Mouse (Mus musculus) liver, embryonic 14.5 days (tissue): ENCODE data around the gene Adipor2. TPM values are rescaled to one million over a fixed set of nuclear protein-coding genes. Genes with fewer than 3 reads are reported as not detected.
A peak's percentile ranks its signal among the peaks of the same experiment; 100 is the strongest.
"Not testable (repeated sequence)": the region's sequence is repeated elsewhere in the genome, so short reads cannot be mapped to it uniquely, and the experiment has no call there.

ENCODE experiments used
- ATAC-seq: fragments of 200-750 bp; cut with Nextera tagmentation; 2 replicates; pipeline ENCODE4 v1.8.0; 2017; ENCODE audit warnings: moderate number of reproducible peaks, mild to moderate bottlenecking, moderate library complexity; ENCODE audit not compliant: insufficient read depth
- DNase-seq, 3 experiments: peaks; one replicate each; pipeline ENCODE4 v3.0.0-alpha.2; 2012 to 2013; ENCODE audit warnings: low read depth in 3 of 3, low spot score in 3 of 3
- H3K27ac ChIP-seq: fragments of 300-500 bp; sonication (generic); 2 replicates; pipeline ENCODE4 v1.5.1; 2014; ENCODE audit warnings: moderate library complexity, mild to moderate bottlenecking, control low read depth, inconsistent platforms
- H3K27me3 ChIP-seq: fragments of 300-500 bp; sonication (generic); 2 replicates; pipeline ENCODE4 v1.6.1; 2014; ENCODE audit warnings: mild to moderate bottlenecking, low read length, moderate library complexity; ENCODE audit not compliant: control insufficient read depth, insufficient read depth
- H3K36me3 ChIP-seq: fragments of 300-500 bp; sonication (generic); replicated peaks from 2 replicates; pipeline ENCODE4 v1.6.1; 2014; ENCODE audit warnings: low read depth; ENCODE audit not compliant: control insufficient read depth, insufficient read depth
- H3K4me1 ChIP-seq, 2 experiments: fragments of 200-500 bp in 1 of 2; fragments of 300-500 bp in 1 of 2; sonication (generic) in 1 of 2; replicated peaks; 2 replicates each; pipeline ENCODE4 v1.6.1; 2012 to 2014; ENCODE audit warnings: antibody characterized with exemption in 1 of 2, inconsistent platforms in 1 of 2, low read length in 1 of 2; ENCODE audit not compliant: control insufficient read depth in 2 of 2, insufficient read depth in 2 of 2
- H3K4me2 ChIP-seq: fragments of 300-500 bp; sonication (generic); 2 replicates; pipeline ENCODE4 v1.6.1; 2014; ENCODE audit warnings: low read depth, mild to moderate bottlenecking, control low read depth, moderate library complexity
- H3K4me3 ChIP-seq, 2 experiments: fragments of 200-500 bp in 1 of 2; fragments of 300-500 bp in 1 of 2; sonication (generic) in 1 of 2; 2 replicates each; pipeline ENCODE4 v1.5.1; 2012 to 2014; ENCODE audit warnings: low read depth in 2 of 2, low read length in 2 of 2, mild to moderate bottlenecking in 2 of 2, control low read depth in 1 of 2, inconsistent platforms in 1 of 2, moderate library complexity in 1 of 2; ENCODE audit not compliant: insufficient read depth in 1 of 2
- H3K9ac ChIP-seq: fragments of 300-500 bp; sonication (generic); replicated peaks from 2 replicates; pipeline ENCODE4 v1.6.1; 2014; ENCODE audit warnings: mild to moderate bottlenecking, control low read depth, moderate library complexity
- H3K9me3 ChIP-seq: fragments of 300-500 bp; sonication (generic); 2 replicates; pipeline ENCODE4 v1.6.1; 2016; ENCODE audit warnings: low read length, mixed read lengths; ENCODE audit not compliant: control insufficient read depth
- CTCF ChIP-seq: IDR thresholded peaks from 2 replicates; pipeline ENCODE4 v1.5.1; 2016; ENCODE audit warnings: antibody characterized with exemption, low read depth, control low read depth
- EP300 ChIP-seq: IDR thresholded peaks from 2 replicates; pipeline ENCODE4 v1.6.1; 2016; ENCODE audit warnings: antibody characterized with exemption, low read depth
- WGBS: fragments of 180-500 bp; shearing (Covaris S2); extraction: QIAGEN DNeasy Blood & Tissue Kit; methylation state at CpG from one replicate; pipeline ENCODE4 v1.1.7; 2014; ENCODE audit not compliant: insufficient replicate concordance; 5-methylcytosine and 5-hydroxymethylcytosine counted together
- polyA plus RNA-seq, 2 experiments: library from polyadenylated mRNA; depleted of rRNA in 1 of 2; stranded (reverse) in 1 of 2; unstranded in 1 of 2; fragments of >200 nt; fragmentation: Nextera tagmentation in 1 of 2; extraction: Ambion mirVana in 1 of 2; gene quantifications; 2 replicates each; pipeline versions ENCODE4 v1.2.1 to v1.2.3; 2012 to 2014

Gene Adipor2
- polyA plus RNA-seq, 2 experiments: 17.7 to 18.4 TPM

DNA sequence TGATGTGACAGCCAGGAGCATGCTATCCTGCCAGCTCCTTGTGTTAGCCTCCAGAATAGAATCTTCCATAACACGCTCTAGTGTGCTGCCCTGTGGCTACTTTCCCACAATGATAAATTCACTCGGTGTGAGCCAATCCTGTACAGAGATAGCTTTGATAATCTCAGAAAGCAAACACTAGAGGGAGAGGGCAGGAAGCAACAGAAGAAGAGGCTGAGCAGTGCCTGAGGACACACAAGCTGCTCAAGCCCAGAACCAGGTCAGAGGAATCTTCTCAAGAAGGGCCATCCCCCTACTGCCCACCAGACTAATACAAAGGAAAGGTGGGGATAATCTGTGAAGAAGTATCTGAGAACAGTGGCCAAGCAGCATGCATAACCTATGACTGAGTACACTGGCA, 50.1 kb downstream of the Adipor2 start:
- H3K4me2 ChIP-seq: no peak overlapping the region
- H3K36me3 ChIP-seq: peaks cover 37% of the 10 kb centered on the region
- no peak overlapping the region for H3K27ac ChIP-seq
- 49% methylated on average over 2 of the region's 2 CpGs for WGBS
- H3K4me3 ChIP-seq: no peak overlapping the region
- no peaks in the 10 kb centered on the region for H3K9me3 ChIP-seq
- ATAC-seq (no peak), DNase-seq (no peak)
- H3K9ac ChIP-seq: no peak overlapping the region
- H3K27me3 ChIP-seq: no peaks in the 10 kb centered on the region
- H3K4me1 ChIP-seq: peaks cover 2 to 9% of the 10 kb centered on the region in 2 experiments; a peak in 3 of 4 replicates
- TF ChIP-seq EP300 (no peak), CTCF (no peak)

DNA sequence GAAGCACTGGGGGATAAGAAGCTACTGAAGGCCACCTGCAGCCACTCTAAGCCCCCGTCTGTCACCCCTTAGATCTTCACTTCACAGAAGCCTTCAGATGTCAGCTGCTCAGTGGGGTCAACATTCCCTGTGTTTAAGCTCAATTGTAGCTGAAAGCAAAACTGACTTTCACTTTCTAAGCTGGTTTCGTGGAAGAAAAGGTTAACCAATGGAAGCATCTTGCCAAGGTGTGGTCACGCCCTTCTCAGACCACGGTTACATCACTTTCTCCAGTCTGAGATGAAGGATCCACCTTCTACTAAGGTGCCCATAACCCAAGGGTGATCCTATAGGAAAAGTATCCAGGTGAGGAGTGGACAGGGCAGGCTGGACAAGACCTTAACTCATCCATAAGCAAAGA, 50.7 kb downstream of the Adipor2 start:
- not testable (repeated sequence) for H3K27ac ChIP-seq, H3K4me3 ChIP-seq, H3K27me3 ChIP-seq, ATAC-seq, H3K4me1 ChIP-seq, DNase-seq, H3K9ac ChIP-seq, H3K4me2 ChIP-seq, H3K9me3 ChIP-seq
- peaks cover 37% of the 10 kb centered on the region for H3K36me3 ChIP-seq
- 58% methylated on average over 3 of the region's 4 CpGs for WGBS

DNA sequence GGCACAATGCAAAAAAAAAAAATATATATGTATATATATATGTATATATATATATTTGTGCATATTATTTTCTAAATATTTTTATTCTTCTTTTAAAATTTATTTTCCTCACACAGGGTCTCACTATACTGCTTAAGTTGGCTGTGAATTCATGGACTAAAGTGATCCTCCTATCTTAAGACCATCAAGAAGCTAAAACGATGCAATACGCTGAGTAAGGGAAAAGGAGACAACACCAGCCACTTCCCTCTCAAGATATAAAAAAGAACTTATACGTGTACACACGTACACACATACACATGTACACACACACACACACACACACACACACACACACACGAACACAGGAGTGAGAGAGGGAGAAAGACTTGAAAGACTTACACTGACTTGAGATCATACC, 53.9 kb downstream of the Adipor2 start:
- Histone ChIP-seq H3K27me3 (no peaks in the 10 kb centered on the region), H3K9ac (no peak overlapping the region), H3K4me2 (no peak overlapping the region), H3K4me1 (peaks cover 18 to 26% of the 10 kb centered on the region in 2 experiments), H3K4me3 (no peak overlapping the region), H3K9me3 (no peaks in the 10 kb centered on the region), H3K36me3 (peaks cover 48% of the 10 kb centered on the region), H3K27ac (no peak overlapping the region)
- WGBS: 75% methylated on average over 5 of the region's 5 CpGs
- TF ChIP-seq CTCF: no peak
- TF ChIP-seq EP300: no peak
- ATAC-seq (no peak), DNase-seq (no peak)

DNA sequence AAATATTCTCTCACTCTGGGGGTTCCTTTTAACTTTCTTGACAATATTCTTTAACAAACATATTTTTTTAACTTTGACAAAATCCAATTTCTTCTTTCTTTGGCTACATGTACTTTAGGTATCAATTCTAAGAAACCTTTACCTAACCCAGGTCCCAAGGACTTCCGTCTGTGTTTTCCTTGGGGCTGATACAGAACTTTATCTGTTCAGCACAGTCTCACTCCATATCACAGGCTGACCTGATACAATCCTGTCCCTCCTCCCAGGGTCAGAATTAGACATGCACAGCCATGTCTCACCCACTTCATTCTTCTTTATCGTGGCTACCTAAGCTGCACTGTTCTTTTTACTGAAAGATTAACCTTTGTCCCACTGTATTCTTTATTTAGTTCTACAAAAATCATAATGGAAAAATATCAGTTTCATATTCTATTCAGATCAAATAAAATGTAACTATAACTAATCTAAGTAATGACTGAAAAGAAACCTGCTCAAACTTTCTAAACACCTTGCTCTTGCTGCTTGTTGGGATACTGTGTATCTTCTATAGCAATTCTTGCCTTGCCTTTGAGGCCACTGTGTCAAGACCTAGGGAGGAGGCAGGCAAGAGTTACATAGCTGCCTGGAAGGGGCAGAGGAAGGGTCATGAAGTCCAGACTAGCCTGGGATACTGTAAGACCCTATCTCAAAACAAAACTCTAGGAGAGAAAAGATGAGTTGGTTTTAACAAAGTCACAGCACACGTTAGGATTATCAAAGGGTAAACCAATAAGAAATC, 56.4 kb downstream of the Adipor2 start:
- Histone ChIP-seq H3K9me3 (no peaks in the 10 kb centered on the region), H3K27ac (peak overlapping the region; percentile 85), H3K4me1 (peaks cover 18 to 26% of the 10 kb centered on the region in 2 experiments), H3K36me3 (peaks cover 62% of the 10 kb centered on the region), H3K4me2 (peak overlapping the region; percentile 51), H3K27me3 (no peaks in the 10 kb centered on the region), H3K9ac (no peak overlapping the region), H3K4me3 (no peak overlapping the region)
- TF ChIP-seq CTCF: no peak
- TF ChIP-seq EP300: peak; percentile 90
- WGBS: 25% methylated on average over 3 of the region's 3 CpGs
- peak; percentile 97 for ATAC-seq
- DNase-seq: peak; percentile 69 to 73 (median 72)

DNA sequence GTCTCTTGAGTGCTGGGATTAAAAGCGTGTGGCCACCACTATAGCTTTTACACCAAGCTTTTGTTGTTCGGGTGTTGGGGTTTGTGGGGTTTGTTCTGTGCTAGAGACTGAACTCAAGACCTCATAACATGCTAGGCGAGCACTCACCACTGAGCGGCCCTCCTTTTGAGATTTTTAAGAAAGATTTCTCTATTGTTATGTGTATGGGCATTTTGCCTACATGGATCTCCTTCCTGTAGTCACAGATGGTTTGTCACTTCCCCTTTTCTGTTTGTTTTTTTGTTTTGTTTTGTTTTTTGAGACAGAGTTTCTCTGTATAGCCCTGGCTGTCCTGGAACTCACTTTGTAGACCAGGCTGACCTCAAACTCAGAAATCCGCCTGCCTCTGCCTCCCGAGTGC, 57.3 kb downstream of the Adipor2 start:
- not testable (repeated sequence) for H3K9ac ChIP-seq, H3K27ac ChIP-seq, ATAC-seq, H3K27me3 ChIP-seq, H3K9me3 ChIP-seq, DNase-seq, H3K4me3 ChIP-seq
- 71% methylated on average over 6 of the region's 6 CpGs for WGBS
- H3K36me3 ChIP-seq: peaks cover 64% of the 10 kb centered on the region
- H3K4me1 ChIP-seq: peaks cover 18 to 26% of the 10 kb centered on the region in 2 experiments
- peak overlapping the region; percentile 51 for H3K4me2 ChIP-seq
